Mouse (Mus musculus) liver, adult 2 months (tissue): ENCODE data around the gene Ankfy1. TPM values are rescaled to one million over a fixed set of nuclear protein-coding genes. Genes with fewer than 3 reads are reported as not detected.
A peak's percentile ranks its signal among the peaks of the same experiment; 100 is the strongest.

Source experiments
- DNase-seq: peaks from one replicate; pipeline ENCODE4 v3.0.0-alpha.2; 2011; ENCODE audit warnings: low read depth, low spot score; ENCODE audit errors: extremely low read depth
- H3K27ac ChIP-seq: fragments of 200-500 bp; replicated peaks from 2 replicates; pipeline ENCODE4 v1.5.1; 2012; ENCODE audit warnings: low read depth, mild to moderate bottlenecking, control low read depth, inconsistent platforms, low read length; ENCODE audit not compliant: insufficient read depth
- H3K27me3 ChIP-seq: fragments of 200-500 bp; 2 replicates; pipeline ENCODE4 v1.6.1; 2012; ENCODE audit warnings: mild to moderate bottlenecking, moderate library complexity, low read length, inconsistent platforms; ENCODE audit not compliant: control insufficient read depth, insufficient read depth
- H3K36me3 ChIP-seq: fragments of 200-500 bp; 2 replicates; pipeline ENCODE4 v1.6.1; 2012; ENCODE audit warnings: low read length, inconsistent platforms; ENCODE audit not compliant: control insufficient read depth, insufficient read depth
- H3K4me1 ChIP-seq: fragments of 200-500 bp; 2 replicates; pipeline ENCODE4 v1.6.1; 2011; ENCODE audit warnings: low read length; ENCODE audit not compliant: control insufficient read depth, insufficient read depth
- H3K4me3 ChIP-seq: fragments of 200-500 bp; 2 replicates; pipeline ENCODE4 v1.5.1; 2011; ENCODE audit warnings: low read depth, mild to moderate bottlenecking, control low read depth, low read length, moderate library complexity; ENCODE audit not compliant: insufficient read depth
- H3K79me2 ChIP-seq: fragments of 200-500 bp; 2 replicates; pipeline ENCODE4 v1.6.1; 2012; ENCODE audit warnings: inconsistent platforms, mild to moderate bottlenecking, low read length, moderate library complexity; ENCODE audit not compliant: control insufficient read depth, insufficient read depth
- H3K9ac ChIP-seq: fragments of 200-500 bp; 2 replicates; pipeline ENCODE4 v1.6.1; 2012; ENCODE audit warnings: low read depth, mild to moderate bottlenecking, control low read depth, inconsistent platforms, low read length
- CTCF ChIP-seq: fragments of 200-500 bp; IDR thresholded peaks from 2 replicates; pipeline ENCODE4 v1.5.1; 2011; ENCODE audit warnings: low read depth, low read length, control low read depth
- POLR2A ChIP-seq: fragments of 200-500 bp; IDR thresholded peaks from 2 replicates; pipeline ENCODE4 v1.6.1; 2011; ENCODE audit warnings: low read length, control low read depth; ENCODE audit not compliant: insufficient read depth; ENCODE audit errors: extremely low read depth
- WGBS: fragments of 180-500 bp; shearing (Covaris S2); methylation state at CpG from one replicate; pipeline ENCODE4 v1.1.7; 2018; 5-methylcytosine and 5-hydroxymethylcytosine counted together
- polyA plus RNA-seq: library from polyadenylated mRNA; depleted of rRNA; stranded (reverse); fragments of >200 nt; gene quantifications from 2 replicates; pipeline ENCODE4 v1.2.3, GENCODE M21; 2012
- total RNA-seq: library from RNA; depleted of rRNA; stranded (reverse); fragments of >200 nt; gene quantifications from 2 replicates; pipeline ENCODE4 v1.2.3, GENCODE M21; 2014

Gene Ankfy1
- total and polyA plus RNA-seq, 2 experiments = 12.3 to 20.7 TPM

DNA sequence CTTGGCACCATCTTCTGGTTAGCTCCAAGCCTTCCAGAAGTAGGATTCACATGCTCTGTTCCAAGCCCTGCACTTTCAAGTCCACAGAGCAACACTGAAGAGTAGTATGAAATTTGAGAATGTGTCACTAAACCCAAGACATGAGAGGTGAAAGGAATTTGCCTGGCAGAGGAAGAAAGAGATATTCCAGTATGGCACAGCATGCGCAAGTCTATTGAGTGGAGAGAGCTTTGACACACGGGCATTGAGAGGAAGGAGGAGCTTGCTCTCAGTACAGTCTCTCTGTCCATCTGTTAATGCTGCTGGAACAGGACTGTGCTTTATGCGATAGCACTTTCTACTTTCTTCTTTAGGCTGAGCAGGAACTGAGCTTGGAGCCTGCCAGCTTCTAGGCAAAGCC, 113.2 kb downstream of the Ankfy1 start:
- DNase-seq = no peak
- Histone ChIP-seq H3K4me3 (no peak overlapping the region), H3K36me3 (no peaks in the 10 kb centered on the region), H3K27me3 (no peaks in the 10 kb centered on the region), H3K4me1 (peaks cover 2% of the 10 kb centered on the region), H3K79me2 (peaks cover 57% of the 10 kb centered on the region; the same call in 1 of the 2 replicates), H3K27ac (no peak overlapping the region), H3K9ac (no peak overlapping the region)
- TF ChIP-seq POLR2A (no peak), CTCF (no peak)
- 75% methylated on average over 3 of the region's 3 CpGs for WGBS

DNA sequence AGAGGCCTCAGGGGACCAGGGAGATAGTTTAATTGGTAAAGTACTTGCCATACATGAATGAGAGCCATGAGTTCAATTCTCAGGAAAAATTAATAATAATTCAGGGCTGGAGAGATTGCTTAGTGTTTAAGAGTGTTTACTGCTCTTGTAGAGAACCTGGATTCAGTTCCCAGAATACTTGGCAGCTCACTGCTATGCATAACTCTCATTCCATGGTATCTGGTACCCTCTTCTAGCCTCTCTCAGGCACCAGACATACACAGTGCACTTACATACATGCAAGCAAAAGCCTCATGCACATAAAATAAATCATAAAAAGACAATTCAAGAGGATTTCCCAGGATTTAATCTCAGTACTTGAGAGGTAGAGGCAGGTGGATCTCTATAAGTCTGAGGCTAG, 114.8 kb downstream of the Ankfy1 start:
- H3K36me3 ChIP-seq = no peaks in the 10 kb centered on the region
- H3K4me3 ChIP-seq = no peak overlapping the region
- no peak overlapping the region for H3K9ac ChIP-seq
- H3K4me1 ChIP-seq = peaks cover 2% of the 10 kb centered on the region
- H3K79me2 ChIP-seq = peaks cover 50% of the 10 kb centered on the region; the same call in 1 of the 2 replicates
- H3K27me3 ChIP-seq = no peaks in the 10 kb centered on the region
- no peak for TF ChIP-seq POLR2A
- TF ChIP-seq CTCF = no peak
- no peak overlapping the region for H3K27ac ChIP-seq
- no peak for DNase-seq

DNA sequence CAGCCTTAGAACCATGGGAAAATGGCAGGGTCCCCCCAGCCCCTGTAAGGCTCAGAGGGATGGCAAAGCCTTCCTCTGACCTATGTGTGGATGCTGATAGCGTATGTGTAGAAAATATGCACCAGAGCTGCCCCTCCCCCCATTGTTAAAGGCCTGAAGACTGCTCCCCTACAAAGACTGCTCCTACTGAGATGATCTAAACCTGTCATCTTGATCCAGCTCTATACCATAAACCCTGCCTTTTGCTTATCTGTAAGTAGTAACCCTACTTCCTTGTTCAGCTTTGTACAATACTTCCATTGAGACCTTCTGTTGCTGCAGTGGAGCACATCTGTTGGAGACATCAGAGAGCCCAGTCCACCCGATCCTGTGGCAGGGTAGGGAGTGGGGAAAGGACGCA, 115.4 kb downstream of the Ankfy1 start:
- 98% methylated on average over 3 of the region's 3 CpGs for WGBS
- Histone ChIP-seq H3K4me1 (peaks cover 2% of the 10 kb centered on the region), H3K27ac (no peak overlapping the region), H3K36me3 (no peaks in the 10 kb centered on the region), H3K9ac (no peak overlapping the region), H3K4me3 (no peak overlapping the region), H3K79me2 (peaks cover 46% of the 10 kb centered on the region; the same call in 1 of the 2 replicates), H3K27me3 (no peaks in the 10 kb centered on the region)
- DNase-seq = no peak
- TF ChIP-seq CTCF = no peak
- no peak for TF ChIP-seq POLR2A

DNA sequence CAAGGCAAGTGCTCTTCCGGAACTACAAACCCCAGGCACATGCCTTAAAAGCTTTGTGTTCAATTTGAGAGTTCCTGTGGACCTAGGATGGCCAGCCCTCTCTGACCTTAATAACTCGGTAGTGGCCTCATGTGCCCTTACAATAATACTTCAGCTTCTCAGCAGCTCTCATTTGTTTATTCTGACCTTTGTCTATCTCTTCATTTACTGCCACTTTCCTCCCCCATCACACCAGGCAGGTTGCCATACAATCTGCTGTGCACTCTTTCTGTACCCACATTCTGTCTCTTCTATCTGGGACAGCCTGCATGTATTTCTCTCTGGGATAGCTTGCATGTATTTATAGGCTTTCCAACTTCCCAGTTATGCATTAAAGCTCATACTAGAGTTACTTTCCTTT, 116.8 kb downstream of the Ankfy1 start:
- Histone ChIP-seq H3K27me3 (no peaks in the 10 kb centered on the region), H3K4me1 (peaks cover 2% of the 10 kb centered on the region), H3K9ac (no peak overlapping the region), H3K79me2 (peaks cover 41% of the 10 kb centered on the region; the same call in 1 of the 2 replicates), H3K27ac (no peak overlapping the region), H3K36me3 (no peaks in the 10 kb centered on the region), H3K4me3 (no peak overlapping the region)
- peak; percentile 48 for DNase-seq
- TF ChIP-seq CTCF (no peak), POLR2A (no peak)
- WGBS = 27% methylated on average over 2 of the region's 2 CpGs

DNA sequence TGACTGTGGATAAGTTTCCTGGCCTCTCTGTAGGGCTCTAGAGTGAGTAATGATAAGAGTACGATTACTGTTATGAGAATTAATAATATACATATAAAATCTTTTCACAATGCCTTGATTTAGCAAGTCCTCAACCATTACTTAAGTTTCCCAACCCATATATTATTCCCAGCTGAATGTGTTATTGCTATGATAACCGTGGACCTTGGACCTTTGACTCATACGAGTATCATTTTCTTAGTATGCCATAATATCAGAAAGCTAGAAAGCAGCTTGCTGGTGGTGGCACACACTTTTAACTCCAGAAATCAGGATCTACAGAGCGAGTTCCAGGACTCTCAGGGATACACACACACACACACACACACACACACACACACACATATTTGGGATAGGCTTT, 118.2 kb downstream of the Ankfy1 start:
- Histone ChIP-seq H3K4me1 (peaks cover 3% of the 10 kb centered on the region), H3K4me3 (no peak overlapping the region), H3K27me3 (no peaks in the 10 kb centered on the region), H3K9ac (no peak overlapping the region), H3K27ac (no peak overlapping the region), H3K36me3 (no peaks in the 10 kb centered on the region), H3K79me2 (peaks cover 39% of the 10 kb centered on the region; the same call in 1 of the 2 replicates)
- TF ChIP-seq POLR2A = no peak
- TF ChIP-seq CTCF = no peak
- no peak for DNase-seq
- WGBS = 68% methylated on average over 4 of the region's 4 CpGs

DNA sequence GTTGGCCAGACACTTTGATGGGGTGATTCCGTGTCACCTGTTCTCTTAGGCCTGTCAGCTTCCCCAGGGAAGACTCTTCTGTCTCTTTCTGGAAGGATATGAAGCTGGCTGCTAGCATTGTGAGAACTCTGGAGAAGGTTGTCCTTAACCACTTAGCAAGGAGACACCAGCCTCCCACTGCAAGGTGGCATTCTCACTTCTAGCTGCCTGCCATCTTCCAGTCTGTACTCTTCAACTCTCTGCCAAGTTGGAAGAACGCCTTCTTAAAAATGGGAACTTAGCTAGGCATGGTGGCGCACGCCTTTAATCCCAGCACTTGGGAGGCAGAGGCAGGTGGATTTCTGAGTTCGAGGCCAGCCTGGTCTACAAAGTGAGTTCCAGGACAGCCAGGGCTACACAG, 123.9 kb downstream of the Ankfy1 start:
- peaks cover 1% of the 10 kb centered on the region; the same call in 1 of the 2 replicates for H3K4me1 ChIP-seq
- peaks cover 5% of the 10 kb centered on the region for H3K36me3 ChIP-seq
- no peak for DNase-seq
- no peaks in the 10 kb centered on the region for H3K27me3 ChIP-seq
- H3K79me2 ChIP-seq = peaks cover 9% of the 10 kb centered on the region; the same call in 1 of the 2 replicates
- H3K9ac ChIP-seq = no peak overlapping the region
- 94% methylated on average over 5 of the region's 5 CpGs for WGBS
- TF ChIP-seq CTCF (no peak), POLR2A (no peak)
- no peak overlapping the region for H3K4me3 ChIP-seq
- no peak overlapping the region for H3K27ac ChIP-seq
